Mouse (Mus musculus): ENCODE measurements around the gene Cep112. TPM values are rescaled to one million over a fixed set of nuclear protein-coding genes. Genes with fewer than 3 reads are reported as not detected.

The Cep112 gene
- polyA plus RNA-seq, 1 experiment from 2014 or later: 0.70 TPM

DNA sequence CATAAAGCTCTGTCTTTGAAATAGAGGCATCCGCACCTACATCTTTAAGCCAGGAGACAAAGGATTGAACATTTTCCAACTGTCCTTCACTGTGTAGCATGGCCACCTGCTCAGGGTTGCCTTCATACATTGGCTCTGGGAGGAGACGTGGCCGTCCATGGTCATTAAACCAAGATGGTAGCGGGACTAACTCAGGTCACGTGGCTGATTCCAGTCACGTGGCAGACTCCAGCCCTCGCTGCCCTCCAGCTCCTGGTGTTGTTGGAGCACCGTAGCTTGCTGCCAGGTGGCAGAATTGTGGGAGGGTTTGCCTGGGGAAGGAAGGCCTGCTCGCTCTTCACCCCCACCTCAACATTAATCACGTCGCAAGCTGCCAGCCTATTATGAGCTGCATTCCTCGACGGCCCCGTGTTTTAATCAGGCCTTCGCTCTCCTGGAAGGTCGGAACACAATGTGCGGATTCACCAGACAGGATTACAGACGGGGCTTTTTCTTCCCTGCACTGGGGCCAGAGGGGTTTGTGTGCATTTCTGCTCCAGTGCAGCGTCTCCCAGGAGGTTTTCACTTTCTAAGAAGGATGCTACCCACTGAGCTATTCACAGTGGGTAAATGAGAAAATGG lies 460.4 kb downstream of the Cep112 start:
- Histone ChIP-seq H3K4me3 (ENCODE audit: inconsistent target) (no peak overlapping the region), H3K79me2 (ENCODE audit: inconsistent target) (no peaks in the 10 kb centered on the region), H3K27ac (no peak overlapping the region), H3K36me3 (ENCODE audit: inconsistent target) (no peaks in the 10 kb centered on the region)
- 80% methylated on average over 17 of the region's 19 CpGs for WGBS (ENCODE audit: missing documents)

DNA sequence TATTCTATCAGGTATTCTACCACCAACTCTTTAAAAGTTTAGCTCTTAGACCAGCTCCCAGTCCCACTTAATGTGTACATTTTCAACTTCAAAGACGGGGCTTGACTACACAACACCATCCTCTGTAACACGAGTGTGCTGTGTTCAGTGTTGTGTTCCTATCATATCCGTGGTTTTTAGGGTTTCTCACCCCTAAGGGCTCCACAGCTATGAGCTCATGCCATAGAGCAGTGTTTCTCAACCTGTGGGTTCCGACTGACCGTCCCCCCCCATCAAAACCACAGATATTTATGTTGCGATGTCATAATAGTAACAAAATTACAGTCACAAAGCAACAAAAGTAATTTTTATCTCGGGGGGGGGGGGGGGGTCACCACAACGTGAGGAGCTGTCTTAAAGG lies 461.1 kb downstream of the Cep112 start:
- no peaks in the 10 kb centered on the region for H3K79me2 ChIP-seq (ENCODE audit: inconsistent target)
- WGBS (ENCODE audit: missing documents): 61% methylated on average over 7 of the region's 8 CpGs

DNA sequence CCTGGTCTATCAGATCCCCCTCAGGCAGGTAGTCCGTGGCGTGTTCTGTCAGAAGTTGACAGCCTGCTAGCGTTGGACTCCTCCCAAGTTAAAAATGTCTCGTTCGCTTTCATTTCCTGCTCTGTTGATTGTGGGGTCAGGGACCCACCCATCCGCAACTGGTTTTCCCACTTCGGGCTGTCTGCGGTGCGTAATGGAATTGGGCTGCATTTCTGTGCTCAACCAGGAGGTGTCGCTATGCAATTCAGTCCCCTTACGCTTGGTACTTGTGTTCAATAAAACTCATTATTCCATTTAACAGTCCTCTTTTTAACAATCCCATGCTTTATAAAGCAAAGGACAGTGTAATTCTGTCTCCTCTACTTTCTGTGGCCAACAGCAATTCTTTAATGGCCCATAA lies 464.1 kb downstream of the Cep112 start:
- Histone ChIP-seq H3K36me3 (ENCODE audit: inconsistent target) (no peaks in the 10 kb centered on the region), H3K4me3 (ENCODE audit: inconsistent target) (no peak overlapping the region), H3K79me2 (ENCODE audit: inconsistent target) (no peaks in the 10 kb centered on the region), H3K27ac (no peak overlapping the region)
- 74% methylated on average over 11 of the region's 11 CpGs for WGBS (ENCODE audit: missing documents)

More for the DNA sequence above, 461.1 kb downstream of the Cep112 start:
- no peak overlapping the region for H3K27ac ChIP-seq
- H3K4me3 ChIP-seq (ENCODE audit: inconsistent target): no peak overlapping the region
- no peaks in the 10 kb centered on the region for H3K36me3 ChIP-seq (ENCODE audit: inconsistent target)

DNA sequence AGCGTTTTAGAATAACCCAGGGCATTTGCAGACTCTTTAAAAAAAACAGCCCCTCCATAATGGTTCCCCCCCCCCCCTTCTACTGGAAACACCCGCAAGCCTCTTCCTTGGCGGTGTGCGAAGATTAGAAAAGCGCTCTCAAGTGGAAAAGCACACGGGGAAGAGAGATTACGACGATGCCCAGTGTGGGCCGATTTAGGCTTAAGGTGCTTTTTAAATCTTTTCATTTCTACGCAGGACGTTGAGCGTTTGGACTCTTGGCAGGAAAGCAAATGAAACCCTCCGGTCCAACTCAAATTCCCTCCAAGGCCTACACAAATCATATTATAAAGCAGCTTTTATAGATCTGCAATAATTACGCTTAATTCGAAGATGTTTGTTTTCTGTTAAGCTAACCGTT lies 465.6 kb downstream of the Cep112 start:
- Histone ChIP-seq H3K27ac (no peak overlapping the region), H3K36me3 (ENCODE audit: inconsistent target) (no peaks in the 10 kb centered on the region), H3K4me3 (ENCODE audit: inconsistent target) (no peak overlapping the region), H3K79me2 (ENCODE audit: inconsistent target) (no peaks in the 10 kb centered on the region)
- WGBS (ENCODE audit: missing documents): 38% methylated on average over 16 of the region's 16 CpGs

DNA sequence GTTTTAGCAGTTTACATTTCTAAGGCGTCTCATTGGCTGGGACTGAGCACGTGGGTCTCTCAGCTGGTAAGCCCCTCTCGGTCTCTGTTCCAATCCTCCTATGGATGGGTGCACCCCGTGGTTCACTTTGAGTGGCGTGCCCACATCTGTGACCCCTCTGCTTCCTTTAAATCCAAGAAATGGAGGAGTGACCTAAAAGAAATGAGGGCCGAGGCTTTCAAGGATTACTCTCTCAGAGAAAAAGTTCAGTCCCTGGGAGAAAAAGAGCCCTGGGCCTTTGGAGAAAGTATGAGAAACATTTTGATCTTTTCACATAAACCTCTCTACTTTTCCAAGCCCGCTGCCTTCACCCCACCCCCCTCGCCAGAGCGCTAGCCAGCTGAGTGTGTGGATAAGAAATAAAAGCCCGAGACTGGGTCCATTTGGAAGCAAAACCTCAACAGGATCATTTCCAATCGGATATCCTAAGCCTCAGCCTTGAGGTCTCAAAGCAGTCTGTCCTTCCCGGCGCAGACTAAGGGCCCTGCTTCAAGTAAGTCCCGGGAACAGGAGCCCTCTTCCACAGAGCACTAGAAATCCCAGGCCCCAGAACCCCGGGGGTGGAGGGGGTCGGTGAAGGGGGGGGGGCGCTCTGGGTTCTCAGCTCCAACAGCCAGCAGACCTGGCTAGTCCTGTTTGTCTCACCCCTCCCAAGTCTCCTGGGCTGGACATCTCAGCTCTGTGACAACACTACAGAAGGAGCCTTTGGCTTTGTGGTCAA lies 466.3 kb downstream of the Cep112 start:
- no peak overlapping the region for H3K4me3 ChIP-seq (ENCODE audit: inconsistent target)
- WGBS (ENCODE audit: missing documents): 11% methylated on average over 15 of the region's 17 CpGs
- H3K79me2 ChIP-seq (ENCODE audit: inconsistent target): no peaks in the 10 kb centered on the region
- H3K36me3 ChIP-seq (ENCODE audit: inconsistent target): no peaks in the 10 kb centered on the region
- no peak overlapping the region for H3K27ac ChIP-seq

DNA sequence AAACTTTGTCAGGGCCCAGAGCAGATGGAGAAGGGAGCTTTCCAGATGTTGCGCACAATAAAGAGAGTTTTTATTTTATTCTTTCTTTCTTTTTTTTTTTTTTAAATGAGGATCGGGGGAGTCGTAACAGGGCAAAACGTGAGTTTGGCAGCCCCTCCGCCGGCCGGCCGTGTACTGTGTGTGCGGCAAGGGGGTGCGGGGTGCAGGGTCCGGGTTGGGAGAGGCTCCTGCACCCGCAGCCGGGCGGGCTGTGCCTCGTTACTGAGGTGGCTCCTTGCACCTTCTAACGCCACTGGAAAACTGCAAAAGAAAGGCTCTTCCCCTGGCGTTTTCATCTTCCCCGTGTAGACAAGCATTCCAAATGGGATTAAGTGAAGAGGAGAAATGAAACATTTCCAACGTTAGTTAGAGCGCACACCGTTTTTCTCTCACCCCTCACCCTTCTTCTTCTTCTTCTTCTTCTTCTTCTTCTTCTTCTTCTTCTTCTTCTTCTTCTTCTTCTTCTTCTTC lies 466.9 kb downstream of the Cep112 start:
- no peak overlapping the region for H3K4me3 ChIP-seq (ENCODE audit: inconsistent target)
- WGBS (ENCODE audit: missing documents): 10% methylated on average over 17 of the region's 21 CpGs
- no peak overlapping the region for H3K27ac ChIP-seq

DNA sequence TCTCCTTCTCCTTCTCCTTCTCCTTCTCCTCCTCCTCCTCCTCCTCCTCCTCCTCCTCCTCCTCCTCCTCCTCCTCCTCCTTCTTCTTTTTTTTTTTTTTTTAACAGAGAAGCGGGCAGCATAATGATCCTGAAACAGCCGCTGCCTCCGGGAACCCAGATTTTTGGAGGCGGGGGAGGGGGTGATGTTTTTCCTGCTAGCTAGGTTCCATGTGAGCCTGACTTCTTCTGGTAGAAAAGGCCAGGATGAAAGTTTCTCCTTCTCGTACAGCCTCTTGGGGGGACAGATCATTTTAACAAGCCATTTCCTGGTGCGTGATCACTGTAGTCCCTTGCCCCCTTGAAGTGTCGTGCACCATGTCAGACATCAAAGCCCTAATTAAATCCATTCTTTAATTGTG lies 467.4 kb downstream of the Cep112 start:
- H3K4me3 ChIP-seq (ENCODE audit: inconsistent target): no peak overlapping the region
- H3K79me2 ChIP-seq (ENCODE audit: inconsistent target): no peaks in the 10 kb centered on the region
- no peak overlapping the region for H3K27ac ChIP-seq
- H3K36me3 ChIP-seq (ENCODE audit: inconsistent target): no peaks in the 10 kb centered on the region
- 33% methylated on average over 5 of the region's 7 CpGs for WGBS (ENCODE audit: missing documents)

More for the DNA sequence above, 466.9 kb downstream of the Cep112 start:
- Histone ChIP-seq H3K79me2 (ENCODE audit: inconsistent target) (no peaks in the 10 kb centered on the region), H3K36me3 (ENCODE audit: inconsistent target) (no peaks in the 10 kb centered on the region)

DNA sequence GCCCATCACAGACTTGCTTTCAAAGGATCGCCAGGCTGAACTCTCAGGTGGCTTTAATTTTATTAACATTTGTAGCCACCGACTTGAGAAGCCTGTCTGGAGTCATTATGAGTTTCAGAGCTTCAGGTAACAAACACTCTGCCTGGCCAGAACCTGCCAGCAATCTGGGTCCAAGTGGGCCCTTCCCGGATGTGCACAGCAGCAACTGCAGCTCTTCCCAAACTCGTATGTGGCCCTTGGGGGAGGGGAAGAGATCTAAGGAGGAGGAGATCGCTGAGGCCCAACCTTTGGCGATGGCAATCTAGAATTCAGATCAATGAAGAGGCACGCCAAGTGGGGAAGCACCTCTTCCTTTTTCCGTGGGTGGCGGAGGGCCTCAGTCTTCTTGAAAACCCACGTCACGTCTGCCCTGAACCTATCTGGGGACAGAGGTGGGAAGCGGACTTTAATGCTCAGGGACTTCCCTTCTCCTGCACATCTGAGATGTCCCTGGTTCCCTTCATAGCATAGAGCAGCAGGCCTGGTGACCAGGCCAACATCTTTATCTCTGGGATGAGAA lies 468.3 kb downstream of the Cep112 start:
- Histone ChIP-seq H3K27ac (no peak overlapping the region), H3K79me2 (ENCODE audit: inconsistent target) (no peaks in the 10 kb centered on the region), H3K36me3 (ENCODE audit: inconsistent target) (no peaks in the 10 kb centered on the region), H3K4me3 (ENCODE audit: inconsistent target) (no peak overlapping the region)
- 48% methylated on average over 12 of the region's 12 CpGs for WGBS (ENCODE audit: missing documents)

DNA sequence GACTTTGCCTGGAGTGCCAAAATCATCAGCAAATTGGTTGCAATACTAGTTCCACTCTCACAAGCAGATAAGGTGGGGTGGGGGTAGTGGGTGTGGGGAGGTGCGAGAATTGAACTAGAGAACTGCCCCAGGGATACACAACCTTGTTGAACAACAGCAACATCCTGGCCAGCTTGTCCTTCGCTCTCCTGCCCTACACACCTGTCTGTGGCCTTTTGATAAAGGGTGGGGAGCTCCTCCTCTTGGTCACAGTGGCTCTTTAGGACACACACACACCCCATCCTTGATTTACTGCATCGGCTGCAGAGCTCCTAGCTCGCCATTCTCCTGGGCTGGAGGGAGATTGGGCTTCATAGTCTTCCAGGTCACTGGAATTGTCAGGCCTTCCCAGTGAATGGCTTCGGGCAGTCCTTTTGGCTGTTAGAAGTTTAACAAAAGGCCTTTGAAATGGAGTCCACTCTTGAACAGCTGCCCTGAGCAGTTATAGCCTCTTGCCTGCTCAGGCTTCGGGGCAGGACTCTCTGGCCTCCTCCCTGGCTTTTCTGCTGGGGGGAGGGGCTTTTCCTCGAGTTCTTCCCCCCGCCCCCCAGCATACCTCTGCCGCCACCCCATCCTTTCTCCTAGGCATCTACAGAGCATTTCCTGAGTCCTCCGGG lies 469.0 kb downstream of the Cep112 start:
- H3K27ac ChIP-seq: no peak overlapping the region
- H3K36me3 ChIP-seq (ENCODE audit: inconsistent target): no peaks in the 10 kb centered on the region
- no peak overlapping the region for H3K4me3 ChIP-seq (ENCODE audit: inconsistent target)
- H3K79me2 ChIP-seq (ENCODE audit: inconsistent target): no peaks in the 10 kb centered on the region
- WGBS (ENCODE audit: missing documents): 73% methylated on average over 10 of the region's 10 CpGs

DNA sequence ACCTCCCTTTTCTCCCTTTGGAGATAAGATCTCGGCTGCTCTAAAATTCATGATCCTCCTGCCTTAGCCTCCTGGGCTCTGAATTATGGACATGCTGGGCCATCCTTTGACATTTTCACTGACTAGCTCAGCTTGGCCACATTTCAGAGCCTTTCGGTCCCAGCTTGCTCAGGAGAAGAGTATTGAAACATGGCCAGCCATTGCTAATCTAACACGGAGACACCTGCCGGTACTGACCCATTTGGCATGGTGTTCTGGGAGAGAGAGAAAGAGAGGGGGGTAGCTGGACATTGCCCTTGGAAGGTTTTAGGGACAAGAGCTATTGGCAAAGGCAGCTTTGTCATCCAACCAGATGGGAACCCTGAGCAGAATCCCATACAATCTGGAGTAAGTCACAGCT lies 472.0 kb downstream of the Cep112 start:
- 80% methylated on average over 4 of the region's 4 CpGs for WGBS (ENCODE audit: missing documents)
- Histone ChIP-seq H3K4me3 (ENCODE audit: inconsistent target) (no peak overlapping the region), H3K27ac (no peak overlapping the region), H3K79me2 (ENCODE audit: inconsistent target) (no peaks in the 10 kb centered on the region), H3K36me3 (ENCODE audit: inconsistent target) (no peaks in the 10 kb centered on the region)

DNA sequence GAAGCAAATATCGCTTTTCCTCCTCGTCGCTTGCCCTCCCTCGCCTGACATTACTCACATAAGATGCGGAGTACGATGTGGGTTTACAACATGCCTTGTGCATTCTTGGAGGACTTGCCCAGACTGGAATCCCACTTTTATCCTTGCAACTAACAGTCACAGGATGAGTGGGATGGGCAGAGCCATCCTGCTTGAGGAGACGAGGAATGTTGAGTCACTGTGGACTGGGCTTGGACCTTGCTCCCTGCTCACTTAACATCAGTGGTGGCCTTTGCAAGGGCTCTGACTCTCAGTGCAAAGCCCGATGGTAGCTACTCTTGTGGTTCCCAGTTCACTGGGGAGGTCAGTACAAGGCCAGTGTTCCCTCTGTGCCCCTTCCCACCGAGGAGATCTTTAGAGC lies 473.1 kb downstream of the Cep112 start:
- WGBS (ENCODE audit: missing documents): 75% methylated on average over 9 of the region's 9 CpGs

DNA sequence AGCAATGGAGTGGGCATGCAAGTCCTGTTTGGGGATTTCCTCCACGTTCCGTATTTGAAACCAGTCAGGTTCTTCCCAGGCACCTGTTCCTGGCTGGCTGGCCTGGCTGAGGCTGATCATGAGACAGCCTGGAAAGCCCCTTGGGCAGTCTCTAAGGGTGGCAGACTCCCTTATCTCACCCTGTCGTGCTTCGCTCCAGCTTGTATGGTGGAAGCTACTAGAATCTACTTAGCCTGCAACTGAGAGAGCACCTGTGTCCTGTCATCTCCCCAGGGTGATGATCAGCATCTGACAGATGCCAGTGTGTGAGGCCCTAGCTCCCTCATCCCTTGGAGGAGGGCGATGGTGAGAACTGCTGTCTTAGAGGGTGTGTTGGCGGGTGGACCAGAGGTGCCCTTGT lies 473.5 kb downstream of the Cep112 start:
- H3K36me3 ChIP-seq (ENCODE audit: inconsistent target): no peaks in the 10 kb centered on the region
- H3K27ac ChIP-seq: no peak overlapping the region
- WGBS (ENCODE audit: missing documents): 88% methylated on average over 6 of the region's 6 CpGs

More for the DNA sequence above, 473.1 kb downstream of the Cep112 start:
- Histone ChIP-seq H3K79me2 (ENCODE audit: inconsistent target) (no peaks in the 10 kb centered on the region), H3K36me3 (ENCODE audit: inconsistent target) (no peaks in the 10 kb centered on the region), H3K4me3 (ENCODE audit: inconsistent target) (no peak overlapping the region), H3K27ac (no peak overlapping the region)

DNA sequence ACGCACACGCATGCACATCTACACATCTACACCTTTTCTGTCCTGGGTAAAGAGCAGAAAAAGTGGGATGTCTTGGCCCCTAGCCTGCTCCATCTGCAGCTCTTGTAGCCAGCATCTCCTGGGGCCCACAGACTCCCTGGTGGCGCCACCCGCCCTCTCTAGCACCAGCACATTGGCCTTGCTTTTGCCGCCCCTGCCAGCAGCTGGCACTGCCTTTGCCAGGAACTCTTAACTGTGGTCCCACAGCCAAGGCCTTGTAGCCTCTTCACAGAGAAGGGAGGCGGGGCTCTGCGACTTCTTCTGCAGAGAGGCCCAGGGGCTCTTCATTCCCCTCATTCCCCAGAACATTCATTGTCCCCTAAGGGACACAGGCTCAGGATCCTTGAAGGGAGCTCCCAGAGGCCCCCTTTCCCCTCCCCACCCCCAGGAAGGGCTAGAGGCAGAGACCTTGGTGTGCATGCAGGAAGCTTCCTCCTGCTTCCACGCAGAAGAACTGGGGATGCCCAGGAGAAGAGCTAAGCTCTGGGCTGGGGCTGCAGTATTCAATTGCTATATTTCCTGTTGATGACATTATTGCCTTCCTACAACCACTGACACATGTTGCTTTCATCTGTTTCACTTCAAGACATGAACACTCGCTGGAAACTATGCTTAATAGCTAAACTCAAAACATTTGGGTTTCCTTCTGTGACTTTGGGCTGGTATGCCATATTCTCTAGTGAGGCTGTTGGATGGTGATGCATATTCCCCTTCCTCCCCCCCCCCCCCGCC lies 475.9 kb downstream of the Cep112 start:
- Histone ChIP-seq H3K79me2 (ENCODE audit: inconsistent target) (no peaks in the 10 kb centered on the region), H3K36me3 (ENCODE audit: inconsistent target) (no peaks in the 10 kb centered on the region), H3K27ac (no peak overlapping the region), H3K4me3 (ENCODE audit: inconsistent target) (no peak overlapping the region)
- WGBS (ENCODE audit: missing documents): 82% methylated on average over 9 of the region's 10 CpGs

More for the DNA sequence above, 473.5 kb downstream of the Cep112 start:
- H3K4me3 ChIP-seq (ENCODE audit: inconsistent target): no peak overlapping the region
- no peaks in the 10 kb centered on the region for H3K79me2 ChIP-seq (ENCODE audit: inconsistent target)

DNA sequence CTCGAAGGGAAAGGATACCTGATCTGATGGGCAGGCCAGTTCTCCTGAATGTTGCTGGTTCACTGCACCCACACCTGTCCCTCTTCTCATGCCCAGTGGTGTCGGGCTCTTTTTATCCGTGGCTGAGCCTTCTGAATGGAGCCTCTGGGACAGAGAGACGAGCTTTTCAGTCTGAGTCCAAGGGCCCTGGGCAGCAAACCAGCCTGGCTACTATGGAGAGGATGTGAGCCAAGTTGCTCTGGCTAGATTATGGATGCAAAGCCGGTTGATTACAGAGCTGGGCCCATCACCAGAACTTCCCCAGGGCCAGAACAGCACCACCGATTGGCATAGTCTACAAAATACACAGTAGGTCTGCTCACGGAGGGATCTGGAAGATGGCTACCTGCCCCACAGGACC lies 476.7 kb downstream of the Cep112 start:
- Histone ChIP-seq H3K79me2 (ENCODE audit: inconsistent target) (no peaks in the 10 kb centered on the region), H3K4me3 (ENCODE audit: inconsistent target) (no peak overlapping the region), H3K36me3 (ENCODE audit: inconsistent target) (no peaks in the 10 kb centered on the region), H3K27ac (no peak overlapping the region)
- 81% methylated on average over 7 of the region's 7 CpGs for WGBS (ENCODE audit: missing documents)

Measured in macrophage (primary cell).